Comparison of ENCODE assay signal across 11 mouse cellular contexts in the genomic region with DNA sequence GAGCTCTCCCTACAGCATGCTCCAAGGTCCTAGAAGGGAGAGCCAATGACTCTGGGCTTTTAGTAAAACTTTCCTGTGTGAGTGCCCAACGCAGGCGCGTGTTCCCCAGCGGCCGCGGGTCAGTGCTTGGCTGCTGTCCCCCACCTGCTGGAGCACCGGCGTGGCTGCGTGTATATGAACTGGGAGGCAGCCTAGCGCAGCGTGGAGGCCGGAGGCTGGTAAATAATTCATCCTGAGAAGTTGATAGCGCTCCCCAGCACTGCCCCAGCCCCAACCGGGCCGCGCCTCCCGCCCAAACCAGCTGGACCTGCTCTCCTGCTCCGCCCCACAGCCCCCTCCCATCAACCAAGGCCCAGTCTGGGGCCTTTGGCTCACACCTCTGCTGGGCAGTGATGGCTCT. TPM values are rescaled to one million over a fixed set of nuclear protein-coding genes. Genes with fewer than 3 reads are reported as not detected.
DNase-seq lines count a peak whose midpoint lies in the region; ATAC-seq lines count a peak whose summit lies in the region.
"Had no signal": no experiment of that assay in that cellular context is flagged by ENCODE, and none has a peak within 500 bp of the region (broad histone marks: within the 10 kb centered on the region; RNA-seq: fewer than 3 reads in every experiment).

Palm3 (plus strand) TSS at position 376 of the 400 bp plus-strand sequence.

- 5% methylated on average over 17 of the region's 18 CpGs for WGBS in hindbrain, embryonic 12.5 days
- 4% methylated on average over 18 of the region's 18 CpGs for WGBS in hindbrain, embryonic 14.5 days
- 6% methylated on average over 18 of the region's 18 CpGs for WGBS in intestine, embryonic 14.5 days
- WGBS in limb, embryonic 11.5 days = 4% methylated on average over 18 of the region's 18 CpGs

- DNase-seq in hindbrain, embryonic 14.5 days (ENCODE audit: low spot score) = no peak
- peak; percentile 91 for DNase-seq in R1 (ENCODE audit: low read depth, low spot score)
- peak; percentile 77 for DNase-seq in intestine, embryonic 14.5 days (ENCODE audit: low spot score)
- no peak for DNase-seq in limb, embryonic 11.5 days (ENCODE audit: low spot score)
- no peak for DNase-seq in cerebellum, postnatal 36 days
- no peak for DNase-seq in frontal cortex, adult 2 months (ENCODE audit: extremely low spot score in 1 of 2, low spot score in 1 of 2)
- DNase-seq: cerebellum, adult 11 months; right cerebral cortex, postnatal 14 days had no signal

- H3K9me3 ChIP-seq in hindbrain, embryonic 12.5 days (replicated peaks) = no peaks in the 10 kb centered on the region
- H3K9me3 ChIP-seq in hindbrain, embryonic 14.5 days (ENCODE audit: control insufficient read depth, low read length) = no peaks in the 10 kb centered on the region
- no peaks in the 10 kb centered on the region for H3K9me3 ChIP-seq in intestine, embryonic 14.5 days (ENCODE audit: control insufficient read depth, low read length)
- no peaks in the 10 kb centered on the region for H3K9me3 ChIP-seq in limb, embryonic 11.5 days (ENCODE audit: control insufficient read depth, low read length)
- H3K9me3 ChIP-seq: forebrain, embryonic 12.5 days had no signal

- no peak for ATAC-seq in hindbrain, embryonic 12.5 days (ENCODE audit: low FRiP score)
- no peak for ATAC-seq in hindbrain, embryonic 14.5 days (ENCODE audit: low FRiP score)
- peak; percentile 57 for ATAC-seq in intestine, embryonic 14.5 days (replicated peaks; ENCODE audit: low FRiP score, low TSS enrichment, low read depth)
- ATAC-seq in limb, embryonic 11.5 days (ENCODE audit: insufficient number of reproducible peaks, low FRiP score, low TSS enrichment, low read depth) = peak; percentile 13; the same call in 1 of the 2 replicates
- no peak for ATAC-seq in megakaryocyte progenitor cell, adult 5-6 weeks (replicated peaks; ENCODE audit: poor library complexity)

- H3K4me1 ChIP-seq in hindbrain, embryonic 12.5 days = peaks cover 8% of the 10 kb centered on the region
- H3K4me1 ChIP-seq in hindbrain, embryonic 14.5 days (replicated peaks; ENCODE audit: control insufficient read depth, insufficient read depth, low read length) = no peaks in the 10 kb centered on the region
- H3K4me1 ChIP-seq in intestine, embryonic 14.5 days (replicated peaks; ENCODE audit: control insufficient read depth, insufficient read depth, low read length) = peaks cover 27% of the 10 kb centered on the region
- H3K4me1 ChIP-seq in limb, embryonic 11.5 days (ENCODE audit: control insufficient read depth, insufficient read depth, low read length) = 0 out of 2 replicates have a peak, but pooled peaks cover 9% of the 10 kb centered on the region

- peak within 1 kb of the TSS; percentile 21; the same call in 1 of the 2 replicates for H3K4me2 ChIP-seq in hindbrain, embryonic 12.5 days (replicated peaks)
- no peak within 1 kb of the TSS for H3K4me2 ChIP-seq in hindbrain, embryonic 14.5 days (replicated peaks)
- peak within 1 kb of the TSS; percentile 40 for H3K4me2 ChIP-seq in intestine, embryonic 14.5 days (ENCODE audit: low read length)
- H3K4me2 ChIP-seq in limb, embryonic 11.5 days (ENCODE audit: low read depth, severe bottlenecking) = peak within 1 kb of the TSS; percentile 15; the same call in 1 of the 2 replicates
- H3K4me2 ChIP-seq: forebrain, embryonic 12.5 days had no signal

- H3K4me3 ChIP-seq in hindbrain, embryonic 12.5 days = no peak within 1 kb of the TSS
- H3K4me3 ChIP-seq in hindbrain, embryonic 14.5 days (replicated peaks; ENCODE audit: low read length) = no peak within 1 kb of the TSS
- peak within 1 kb of the TSS; percentile 25 for H3K4me3 ChIP-seq in intestine, embryonic 14.5 days (ENCODE audit: low read depth, low read length)
- no peak within 1 kb of the TSS for H3K4me3 ChIP-seq in limb, embryonic 11.5 days (ENCODE audit: low read depth, low read length)
- H3K4me3 ChIP-seq: forebrain, embryonic 12.5 days had no signal

- peak within 1 kb of the TSS; percentile 24; the same call in 1 of the 2 replicates for H3K9ac ChIP-seq in hindbrain, embryonic 12.5 days
- H3K9ac ChIP-seq in hindbrain, embryonic 14.5 days = no peak within 1 kb of the TSS
- peak within 1 kb of the TSS; percentile 16; the same call in 1 of the 2 replicates for H3K9ac ChIP-seq in intestine, embryonic 14.5 days (ENCODE audit: low read length)
- no peak within 1 kb of the TSS for H3K9ac ChIP-seq in limb, embryonic 11.5 days (ENCODE audit: low read length)
- H3K9ac ChIP-seq: forebrain, embryonic 12.5 days had no signal

- H3K36me3 ChIP-seq in hindbrain, embryonic 12.5 days = no peaks in the 10 kb centered on the region
- H3K36me3 ChIP-seq in hindbrain, embryonic 14.5 days (replicated peaks; ENCODE audit: control insufficient read depth, insufficient read depth) = no peaks in the 10 kb centered on the region
- no peaks in the 10 kb centered on the region for H3K36me3 ChIP-seq in intestine, embryonic 14.5 days (ENCODE audit: control insufficient read depth, insufficient read depth, low read length)
- H3K36me3 ChIP-seq in limb, embryonic 11.5 days (ENCODE audit: control insufficient read depth, insufficient read depth, low read length) = no peaks in the 10 kb centered on the region
- H3K36me3 ChIP-seq: forebrain, embryonic 12.5 days had no signal

- no peak within 1 kb of the TSS for H3K27ac ChIP-seq in hindbrain, embryonic 12.5 days
- no peak within 1 kb of the TSS for H3K27ac ChIP-seq in hindbrain, embryonic 14.5 days
- no peak within 1 kb of the TSS for H3K27ac ChIP-seq in intestine, embryonic 14.5 days (ENCODE audit: low read depth)
- no peak within 1 kb of the TSS for H3K27ac ChIP-seq in limb, embryonic 11.5 days (replicated peaks; ENCODE audit: low read depth, low read length)
- H3K27ac ChIP-seq: forebrain, embryonic 12.5 days had no signal

- peaks cover 55% of the 10 kb centered on the region for H3K27me3 ChIP-seq in hindbrain, embryonic 12.5 days
- peaks cover 19% of the 10 kb centered on the region for H3K27me3 ChIP-seq in hindbrain, embryonic 14.5 days (ENCODE audit: control insufficient read depth, insufficient read depth, low read length)
- peaks cover 5% of the 10 kb centered on the region; the same call in 1 of the 2 replicates for H3K27me3 ChIP-seq in intestine, embryonic 14.5 days (replicated peaks; ENCODE audit: control insufficient read depth, insufficient read depth, low read length)
- peaks cover 21% of the 10 kb centered on the region for H3K27me3 ChIP-seq in limb, embryonic 11.5 days (ENCODE audit: control insufficient read depth, insufficient read depth, low read length)

RNA-seq across cellular contexts. Expression of gene Palm3, which starts in this region (rescaled TPM):
- 8.6 and 10.9 TPM in 2 replicates for polyA plus RNA-seq in hindbrain, embryonic 12.5 days (2016; fragmentation: Nextera tagmentation; extraction: Ambion mirVana)
- 3.7 and 5.5 TPM in 2 replicates for polyA plus RNA-seq in hindbrain, embryonic 14.5 days (2014; fragmentation: Nextera tagmentation; extraction: Ambion mirVana)
- 5.8 and 7.0 TPM in 2 replicates for polyA plus RNA-seq in intestine, embryonic 14.5 days (2014; fragmentation: Nextera tagmentation; extraction: Ambion mirVana)
- 1.1 and 2.1 TPM in 2 replicates for polyA plus RNA-seq in limb, embryonic 11.5 days (2014; fragmentation: Nextera tagmentation; extraction: Ambion mirVana)
- total RNA-seq in megakaryocyte progenitor cell, adult 5-6 weeks (2015) = not detected in 2 replicates
- total RNA-seq in megakaryocyte progenitor cell, adult 5-6 weeks (2017) = not detected in 2 replicates
- polyA plus RNA-seq in frontal cortex, adult 2 months (2012; rRNA removed) = 1.9 and 2.2 TPM in 2 replicates

Comparison
In these comparisons a context has a peak if more than half of its experiments do, and no peak if none do; other contexts are left out.
1. H3K9ac ChIP-seq: peak in hindbrain, embryonic 12.5 days (single experiment) and intestine, embryonic 14.5 days (single experiment); none in hindbrain, embryonic 14.5 days (single experiment) and limb, embryonic 11.5 days (single experiment).
2. ATAC-seq: peak in intestine, embryonic 14.5 days (single experiment) and limb, embryonic 11.5 days (single experiment); none in hindbrain, embryonic 12.5 days (single experiment), hindbrain, embryonic 14.5 days (single experiment) and megakaryocyte progenitor cell, adult 5-6 weeks (single experiment).
3. DNase-seq: peak in R1 (single experiment) and intestine, embryonic 14.5 days (single experiment); none in hindbrain, embryonic 14.5 days (single experiment), limb, embryonic 11.5 days (single experiment), cerebellum, postnatal 36 days (0 of 2) and frontal cortex, adult 2 months (0 of 2).